Mouse (Mus musculus): ENCODE results near the gene Gm42372.

GRCm38 (mm10) chr7:16955712-16956111, 27.2 kb upstream of the Gm42372 start:
- TF ChIP-seq POLR2A (IDR thresholded peaks at IDR 0.05; ENCODE audit: extremely low read depth, insufficient read depth, low read length) (no peak), CTCF (IDR thresholded peaks at IDR 0.05; ENCODE audit: low read depth, low read length) (no peak)
